Mouse (Mus musculus) frontal cortex, postnatal 25 days (tissue): ENCODE results near the gene Lrrc8a.

ENCODE experiments used
- DNase-seq, 2 experiments: peaks; one replicate each; pipeline ENCODE4 v3.0.0; 2022; ENCODE audit warnings: low spot score in 2 of 2

Gene Lrrc8a

GRCm38 (mm10) chr2:30261921-30262839, 24.7 kb downstream of the Lrrc8a start:
- no peak for DNase-seq

- DNase-seq: peak in 1 of 2 experiments; percentile 41
Measured at GRCm38 (mm10) chr2:30262840-30263441, 25.4 kb downstream of the Lrrc8a start.

GRCm38 (mm10) chr2:30263811-30264210, 26.3 kb downstream of the Lrrc8a start:
- DNase-seq: no peak

GRCm38 (mm10) chr2:30264671-30265519, 27.4 kb downstream of the Lrrc8a start:
- no peak for DNase-seq

GRCm38 (mm10) chr2:30265767-30266253, 28.3 kb downstream of the Lrrc8a start, which contains the start of gene Phyhd1:
Phyhd1 (plus strand) TSS chr2:30266203.
- peak in 1 of 2 experiments; percentile 43 for DNase-seq

- DNase-seq: no peak
Measured at GRCm38 (mm10) chr2:30266392-30266941, 29.0 kb downstream of the Lrrc8a start.

GRCm38 (mm10) chr2:30267466-30267865, 30.0 kb downstream of the Lrrc8a start:
- DNase-seq: no peak

GRCm38 (mm10) chr2:30268371-30268770, 30.9 kb downstream of the Lrrc8a start:
- DNase-seq: no peak

GRCm38 (mm10) chr2:30269241-30269990, 31.9 kb downstream of the Lrrc8a start:
- no peak for DNase-seq

GRCm38 (mm10) chr2:30270134-30270533, 32.6 kb downstream of the Lrrc8a start:
- peak in 1 of 2 experiments; percentile 49 for DNase-seq

- DNase-seq: no peak
Measured at GRCm38 (mm10) chr2:30280743-30281142, 43.2 kb downstream of the Lrrc8a start, which contains the start of gene Gm28038. Gm28038 (plus strand) TSS chr2:30281043.

- DNase-seq: no peak
Measured at GRCm38 (mm10) chr2:30281651-30282050, 44.1 kb downstream of the Lrrc8a start.

GRCm38 (mm10) chr2:30283193-30283592, 45.7 kb downstream of the Lrrc8a start:
- no peak for DNase-seq

GRCm38 (mm10) chr2:30285004-30285403, 47.5 kb downstream of the Lrrc8a start:
- no peak for DNase-seq

GRCm38 (mm10) chr2:30285416-30286181, 48.1 kb downstream of the Lrrc8a start:
- no peak for DNase-seq

- DNase-seq: peak; percentile 91 to 94
Measured at GRCm38 (mm10) chr2:30286192-30287026, 48.9 kb downstream of the Lrrc8a start, which contains the start of the genes Dolk and Nup188. Dolk (minus strand) TSS chr2:30286334. Nup188 (plus strand) TSS chr2:30286397.

- no peak for DNase-seq
Measured at GRCm38 (mm10) chr2:30287027-30287373, 49.5 kb downstream of the Lrrc8a start.

- DNase-seq: no peak
Measured at GRCm38 (mm10) chr2:30299525-30299924, 62.0 kb downstream of the Lrrc8a start.

- DNase-seq: no peak
Measured at GRCm38 (mm10) chr2:30299966-30300365, 62.5 kb downstream of the Lrrc8a start.
